In the genomic region with DNA sequence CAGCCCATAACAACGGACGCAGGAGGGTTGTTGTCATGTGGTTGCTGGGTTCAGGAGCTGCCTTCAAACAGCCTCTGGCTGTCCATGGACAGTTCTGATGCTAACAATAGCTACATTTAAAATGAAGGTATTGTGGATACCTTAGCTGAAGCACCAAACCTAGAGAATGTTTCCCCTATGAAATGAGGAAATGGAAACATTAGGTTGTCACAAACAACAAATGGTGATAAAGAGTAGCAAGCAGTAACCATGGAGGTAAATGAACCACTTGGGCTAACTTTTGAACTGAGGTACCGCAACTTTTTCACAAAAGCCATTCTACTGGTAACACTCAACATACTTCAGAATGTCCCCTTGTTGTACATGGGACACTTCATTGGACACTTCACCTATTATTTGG, we compare ENCODE assay signal across 32 mouse cellular contexts.
"Had no signal": no experiment of that assay in that cellular context is flagged by ENCODE, and none has a peak within 500 bp of the region (broad histone marks: within the 10 kb centered on the region; RNA-seq: fewer than 3 reads in every experiment).

No protein-coding gene starts in this region.

- H3K4me3 ChIP-seq: left cerebral cortex, adult 2 months; limb, embryonic 10.5 days; limb, embryonic 12.5 days; limb, embryonic 13.5 days; limb, embryonic 15.5 days; liver, embryonic 12.5 days; liver, embryonic 13.5 days; liver, embryonic 15.5 days; lung, embryonic 15.5 days; megakaryocyte, embryonic 14.5 days; midbrain, embryonic 10.5 days; midbrain, embryonic 12.5 days; midbrain, embryonic 13.5 days; midbrain, embryonic 15.5 days; myocyte had no signal

- H3K4me1 ChIP-seq: limb, embryonic 10.5 days; limb, embryonic 12.5 days; limb, embryonic 13.5 days; limb, embryonic 15.5 days; liver, embryonic 12.5 days; liver, embryonic 13.5 days; liver, embryonic 15.5 days; lung, embryonic 15.5 days; megakaryocyte, embryonic 14.5 days; midbrain, embryonic 10.5 days; midbrain, embryonic 12.5 days; midbrain, embryonic 13.5 days; midbrain, embryonic 15.5 days had no signal

- H3K4me2 ChIP-seq: limb, embryonic 12.5 days; limb, embryonic 13.5 days; limb, embryonic 15.5 days; liver, embryonic 11.5 days; liver, embryonic 12.5 days; liver, embryonic 13.5 days; liver, embryonic 15.5 days; lung, embryonic 14.5 days; lung, embryonic 15.5 days; midbrain, embryonic 11.5 days; midbrain, embryonic 12.5 days; midbrain, embryonic 13.5 days; midbrain, embryonic 15.5 days had no signal

- ATAC-seq: liver, embryonic 12.5 days; liver, postnatal 0 days; lung, postnatal 0 days; midbrain, embryonic 13.5 days; midbrain, embryonic 15.5 days; midbrain, embryonic 16.5 days had no signal

- H3K9me3 ChIP-seq: limb, embryonic 10.5 days; limb, embryonic 12.5 days; limb, embryonic 13.5 days; limb, embryonic 15.5 days; liver, embryonic 12.5 days; liver, embryonic 13.5 days; liver, embryonic 15.5 days; lung, embryonic 15.5 days; megakaryocyte, embryonic 14.5 days; midbrain, embryonic 10.5 days; midbrain, embryonic 12.5 days; midbrain, embryonic 13.5 days; midbrain, embryonic 15.5 days had no signal

- DNase-seq: left cerebral cortex, postnatal 4 days; liver; liver, embryonic 13.5 days; liver, postnatal 0 days; lung, adult 18-20 months; lung, adult 2 months; lung, embryonic 14.5 days; lung, postnatal 10 days; lung, postnatal 14 days; lung, postnatal 36 days; lung, postnatal 4 days; midbrain, embryonic 14.5 days had no signal

- H3K27ac ChIP-seq: left cerebral cortex, adult 2 months; limb, embryonic 10.5 days; limb, embryonic 12.5 days; limb, embryonic 13.5 days; limb, embryonic 15.5 days; liver, embryonic 12.5 days; liver, embryonic 13.5 days; liver, embryonic 14.5 days; liver, embryonic 15.5 days; lung, embryonic 15.5 days; macrophage; midbrain, embryonic 10.5 days; midbrain, embryonic 12.5 days; midbrain, embryonic 13.5 days; midbrain, embryonic 15.5 days had no signal

- H3K27me3 ChIP-seq: limb, embryonic 12.5 days; limb, embryonic 13.5 days; limb, embryonic 15.5 days; liver, embryonic 12.5 days; liver, embryonic 13.5 days; liver, embryonic 15.5 days; lung, embryonic 15.5 days; megakaryocyte, embryonic 14.5 days; midbrain, embryonic 12.5 days; midbrain, embryonic 13.5 days; midbrain, embryonic 15.5 days had no signal

- H3K9ac ChIP-seq: limb, embryonic 12.5 days; limb, embryonic 13.5 days; limb, embryonic 15.5 days; liver, embryonic 12.5 days; liver, embryonic 13.5 days; liver, embryonic 14.5 days; liver, embryonic 15.5 days; liver, postnatal 0 days; lung, embryonic 14.5 days; lung, embryonic 15.5 days; midbrain, embryonic 12.5 days; midbrain, embryonic 13.5 days; midbrain, embryonic 15.5 days had no signal

- H3K36me3 ChIP-seq: limb, embryonic 10.5 days; limb, embryonic 12.5 days; limb, embryonic 13.5 days; limb, embryonic 15.5 days; liver, embryonic 12.5 days; liver, embryonic 13.5 days; liver, embryonic 15.5 days; lung, embryonic 15.5 days; midbrain, embryonic 10.5 days; midbrain, embryonic 12.5 days; midbrain, embryonic 13.5 days; midbrain, embryonic 15.5 days had no signal
